Mouse (Mus musculus) kidney, postnatal 14 days (tissue): ENCODE results near the gene Ttn.
A peak's percentile ranks its signal among the peaks of the same experiment; 100 is the strongest.

Experiments
- DNase-seq: peaks from one replicate; pipeline ENCODE4 v3.0.0; 2022; ENCODE audit warnings: mixed read lengths

Ttn gene

DNA sequence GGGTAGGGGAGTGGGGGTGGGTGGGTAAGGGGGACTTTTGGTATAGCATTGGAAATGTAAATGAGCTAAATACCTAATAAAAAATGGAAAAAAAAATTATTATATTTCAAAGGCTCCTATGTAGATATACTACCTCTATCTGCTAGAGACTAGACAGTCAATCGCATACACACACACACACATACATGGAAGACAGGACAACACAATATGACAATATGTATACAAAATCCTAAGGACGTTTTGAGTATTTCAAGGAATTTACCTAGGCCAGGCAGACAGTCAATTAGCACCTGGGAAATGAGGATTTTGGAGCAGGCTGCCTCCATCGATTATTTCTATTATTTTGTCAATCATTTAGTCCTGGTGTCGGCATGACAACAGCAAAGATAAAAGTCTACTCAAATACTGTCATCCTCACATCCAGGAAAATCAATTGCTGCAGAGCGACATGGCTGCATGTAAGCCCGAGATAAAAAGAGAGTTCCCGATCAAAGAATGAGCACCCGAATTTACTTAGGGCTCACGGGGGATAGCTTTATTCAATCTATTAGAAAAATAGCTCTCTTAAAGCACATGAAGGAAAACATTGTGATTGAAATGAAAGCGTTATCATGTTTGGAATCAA, 20.8 kb downstream of the Ttn start:
- no peak for DNase-seq

DNA sequence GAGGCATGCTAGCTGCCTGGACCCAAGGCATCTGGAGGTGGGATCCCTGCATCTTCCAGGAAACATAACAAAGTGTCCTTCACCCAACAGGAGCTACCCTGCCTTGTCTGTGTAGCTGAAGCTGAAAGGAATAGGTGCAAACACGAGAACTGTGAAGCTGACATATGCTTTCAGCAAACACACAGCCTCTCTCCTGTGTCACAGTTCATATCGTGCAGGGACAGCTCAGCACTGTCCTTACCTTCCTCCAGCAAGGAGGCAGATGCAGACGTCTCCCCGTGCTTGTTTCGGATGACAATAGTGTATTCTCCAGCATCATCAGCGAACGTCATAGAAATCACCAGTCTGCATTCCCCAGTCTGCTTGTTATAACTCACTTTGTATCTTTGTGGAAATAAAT, 32.6 kb downstream of the Ttn start:
- no peak for DNase-seq

DNA sequence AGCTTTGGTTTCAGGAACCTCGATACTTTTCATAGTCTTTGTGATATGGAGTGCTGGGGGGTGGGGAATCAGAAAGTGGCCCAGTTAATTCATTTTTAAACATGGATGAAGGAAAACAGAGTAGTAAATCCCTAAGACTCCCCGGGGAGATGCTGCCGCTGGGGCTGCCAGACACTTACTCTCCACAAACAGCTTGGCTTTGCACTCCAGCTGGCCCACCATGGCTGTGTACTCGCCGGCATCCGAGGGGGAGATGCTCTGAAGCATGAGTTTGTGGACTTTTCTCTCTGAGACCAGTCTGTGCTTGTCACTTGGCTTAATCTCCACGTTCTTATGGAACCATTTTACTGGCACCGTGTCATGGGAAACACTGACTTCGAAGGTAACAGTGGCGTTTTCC, 43.8 kb downstream of the Ttn start:
- peak; percentile 7 for DNase-seq

DNA sequence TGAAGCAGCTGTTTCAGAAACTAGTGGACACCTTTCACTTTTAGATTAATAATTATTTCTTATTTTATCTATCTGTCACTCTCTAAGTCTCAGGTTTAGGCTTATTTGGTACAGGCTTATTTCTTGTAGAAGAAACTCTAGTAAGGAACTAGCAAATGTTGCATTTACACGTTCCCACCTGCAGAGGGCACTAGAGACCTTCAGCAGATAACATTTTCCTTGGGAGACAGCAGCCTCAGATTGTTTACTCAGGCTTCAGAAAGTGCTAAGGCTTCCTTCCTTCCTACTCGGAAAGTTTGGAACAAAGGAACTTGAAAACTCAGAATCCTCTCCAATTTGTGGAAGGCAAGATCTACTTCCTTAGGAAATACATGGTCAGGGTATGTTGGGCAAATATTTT, 52.6 kb downstream of the Ttn start:
- DNase-seq, result peak; percentile 72

DNA sequence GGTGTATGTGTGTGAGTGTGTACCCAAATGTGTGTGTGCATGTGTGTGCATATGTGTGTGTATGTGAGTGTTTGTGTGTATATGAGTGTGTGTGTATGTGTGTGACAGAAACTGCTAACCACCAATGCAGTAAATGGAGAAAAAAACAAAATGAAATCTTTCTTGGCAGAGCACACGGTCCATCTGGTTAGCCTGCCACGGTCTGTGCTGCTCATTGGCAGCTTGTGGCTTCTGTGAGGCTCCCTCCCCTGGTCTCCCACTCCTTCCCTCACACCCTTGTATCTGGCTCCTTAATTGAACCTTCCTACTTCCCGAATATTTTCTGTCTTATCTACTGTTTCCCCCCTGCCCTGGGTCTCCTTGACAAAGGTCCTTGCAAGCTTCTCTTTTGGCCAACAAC, 53.5 kb downstream of the Ttn start:
- no peak for DNase-seq

DNA sequence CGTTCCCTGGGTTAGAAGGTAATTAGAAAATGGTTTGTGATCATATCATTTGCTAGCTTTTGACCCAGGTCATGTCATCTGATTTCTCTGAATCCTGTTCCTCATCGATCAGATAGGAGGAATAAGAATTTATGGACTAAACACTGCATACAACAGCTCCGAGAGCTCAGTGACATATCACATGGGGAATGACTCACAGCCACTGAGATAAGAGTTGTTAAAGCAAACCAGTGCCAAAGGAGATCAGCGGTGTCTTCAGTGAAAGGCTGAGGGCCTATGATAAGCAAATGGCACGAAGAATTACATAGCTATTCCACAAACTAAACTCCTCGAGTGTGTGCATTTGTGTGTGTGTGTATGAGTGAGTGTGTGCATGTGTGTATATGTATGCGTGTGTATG, 54.0 kb downstream of the Ttn start:
- no peak for DNase-seq

DNA sequence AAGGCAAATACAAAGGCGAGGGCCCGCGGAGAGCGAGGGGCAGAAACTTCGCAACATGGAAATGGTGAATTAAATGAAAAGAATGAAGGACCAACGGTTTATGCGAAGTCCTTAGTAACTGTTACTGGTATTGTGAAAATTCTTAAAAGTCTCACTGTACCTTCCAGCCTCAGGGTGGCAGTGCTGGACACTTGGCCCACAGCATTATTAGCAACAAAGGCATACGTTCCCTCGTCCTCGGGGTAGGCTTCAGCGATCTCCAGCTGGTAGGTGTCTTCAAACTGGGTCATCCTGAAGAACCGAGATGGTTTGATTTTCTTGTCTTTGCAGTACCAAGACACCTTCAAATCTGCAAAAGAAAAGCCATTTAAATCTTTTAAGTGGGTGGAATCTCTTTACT, 55.4 kb downstream of the Ttn start:
- no peak for DNase-seq

DNA sequence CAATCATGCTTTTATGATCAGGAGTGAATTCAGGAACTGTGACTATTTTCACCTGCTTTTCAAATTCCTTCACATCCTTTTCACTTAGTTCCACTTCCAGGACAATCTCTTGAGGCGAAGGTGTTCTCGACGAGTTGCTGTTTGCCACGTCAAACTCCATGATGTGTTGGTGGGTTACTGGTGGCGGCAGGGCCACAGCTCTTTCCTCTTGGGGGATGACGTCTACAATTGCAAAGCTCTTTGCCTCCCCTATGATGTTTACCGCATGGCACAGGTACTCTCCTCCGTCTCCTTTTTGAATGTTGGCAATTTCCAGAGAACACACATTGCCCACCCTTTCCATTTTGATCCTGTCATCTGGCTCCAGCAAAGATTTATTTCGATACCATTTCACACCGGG, 67.4 kb downstream of the Ttn start:
- DNase-seq, result no peak

DNA sequence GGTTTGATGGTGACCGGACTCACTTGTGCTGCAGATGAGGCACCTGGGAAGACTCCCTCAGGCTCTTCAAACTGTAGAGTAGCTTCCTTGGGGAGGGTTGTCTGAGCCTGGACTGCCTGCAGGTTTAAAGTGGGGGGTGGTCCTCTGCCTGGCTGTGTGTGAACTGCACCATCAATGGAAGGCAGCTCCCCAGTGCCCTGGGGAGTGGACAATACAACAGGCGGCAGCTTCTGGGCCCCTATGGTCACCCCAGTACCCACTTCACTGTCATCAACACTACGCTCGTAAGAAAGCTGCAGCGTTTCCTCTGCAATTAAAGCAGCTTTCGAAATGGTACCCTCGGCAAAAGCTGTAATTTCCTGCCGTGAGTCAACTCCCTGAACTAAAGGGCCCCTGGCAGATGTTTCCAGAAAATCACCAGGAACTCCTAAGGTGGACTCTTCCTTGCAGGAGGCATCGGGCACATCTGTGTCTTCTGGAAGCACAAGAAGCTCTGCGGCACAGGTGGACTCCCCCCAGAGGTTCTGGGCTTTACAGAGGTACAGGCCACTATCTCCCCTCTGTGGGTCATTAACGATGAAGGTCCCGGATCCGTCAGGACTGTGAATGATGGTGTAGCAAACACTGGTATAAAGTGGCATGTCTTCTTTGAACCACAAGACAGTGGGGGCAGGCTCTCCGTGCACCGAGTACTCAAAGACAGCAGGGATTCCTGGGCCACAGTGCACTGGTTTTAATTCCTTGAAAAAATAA, 73.5 kb downstream of the Ttn start:
- no peak for DNase-seq

DNA sequence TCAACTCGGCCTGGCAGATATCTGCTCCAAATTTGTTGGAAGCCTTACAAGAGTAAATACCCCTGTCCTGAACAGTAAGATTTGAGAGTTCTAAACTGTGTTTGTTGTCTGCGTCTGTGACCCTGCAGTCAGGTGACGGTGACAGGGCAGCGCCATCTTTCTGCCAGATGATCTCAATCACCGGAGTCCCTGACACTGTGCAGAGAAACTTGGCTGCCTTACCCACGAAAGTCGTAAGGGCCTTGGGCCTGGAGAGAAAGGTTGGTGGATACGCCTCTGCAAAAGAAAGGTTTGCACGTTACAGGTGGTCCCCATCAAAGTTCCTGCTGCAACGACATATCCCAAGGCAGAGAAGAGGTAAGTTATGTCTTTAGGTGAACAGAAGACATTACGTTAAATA, 79.0 kb downstream of the Ttn start:
- DNase-seq, result no peak

DNA sequence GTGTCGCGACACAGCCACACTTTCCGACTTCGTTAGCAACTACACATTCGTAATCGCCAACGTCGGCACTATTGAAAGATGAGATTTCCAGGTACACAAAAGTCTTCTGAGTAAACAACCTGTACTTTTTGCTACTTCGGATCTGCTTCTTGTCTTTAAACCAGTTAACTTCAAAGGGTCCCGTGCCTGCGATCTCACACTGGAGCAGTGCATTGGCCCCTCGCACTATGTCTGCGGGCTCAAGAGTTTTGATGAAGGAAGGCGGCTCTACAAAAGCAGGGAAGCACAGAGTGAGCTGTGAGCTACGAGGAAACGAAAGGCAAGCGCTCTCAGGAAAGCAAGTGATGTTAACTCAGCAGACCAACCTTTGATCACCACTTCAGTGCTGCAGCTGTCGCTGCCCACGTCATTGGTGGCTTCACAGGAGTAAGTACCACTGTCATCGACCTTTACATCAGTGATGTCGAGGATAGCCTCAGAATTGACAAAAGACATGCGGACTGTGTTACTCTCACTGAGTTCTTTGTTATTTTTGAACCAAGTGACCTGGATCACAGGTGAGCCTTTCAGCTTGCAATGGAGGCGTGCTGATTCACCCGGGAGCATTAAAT, 80.8 kb downstream of the Ttn start:
- no peak for DNase-seq

DNA sequence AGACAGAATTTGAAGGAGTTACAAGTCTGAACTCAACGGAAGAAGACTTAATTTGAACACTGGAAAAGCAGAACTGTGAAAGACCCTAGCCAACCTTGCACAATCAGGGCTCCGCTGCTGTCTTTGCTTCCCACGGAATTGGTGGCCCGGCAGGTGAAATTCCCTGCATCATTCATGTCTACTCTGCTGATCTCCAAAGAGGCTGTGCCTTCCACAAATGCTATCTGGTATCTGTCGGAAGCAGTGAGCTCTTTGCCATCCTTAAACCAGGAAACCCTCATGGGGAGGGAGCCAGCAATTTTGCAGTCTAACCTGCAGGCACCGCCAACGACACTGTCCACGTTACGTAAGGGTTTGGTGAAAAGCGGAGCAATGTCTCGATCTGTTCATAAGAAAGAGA, 82.5 kb downstream of the Ttn start:
- no peak for DNase-seq

DNA sequence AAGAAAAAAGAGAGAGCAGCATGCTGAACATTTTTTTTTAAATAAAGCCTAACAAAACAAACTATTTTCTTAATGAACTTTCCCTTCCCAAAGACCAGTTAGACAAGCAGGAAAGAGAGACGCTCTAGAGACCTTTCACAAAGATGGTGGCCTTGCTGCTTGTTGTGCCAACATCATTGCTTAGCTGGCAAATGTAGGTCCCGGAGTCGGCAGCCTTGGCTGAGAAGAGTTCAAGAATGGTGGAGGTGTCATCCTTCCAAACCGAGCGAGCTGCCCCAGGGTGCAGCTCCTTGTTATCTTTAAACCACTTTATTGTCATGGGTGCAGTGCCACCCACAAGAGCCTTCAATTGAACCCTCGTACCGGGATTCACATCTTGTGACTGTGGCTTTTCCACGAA, 85.4 kb downstream of the Ttn start:
- DNase-seq, result no peak

DNA sequence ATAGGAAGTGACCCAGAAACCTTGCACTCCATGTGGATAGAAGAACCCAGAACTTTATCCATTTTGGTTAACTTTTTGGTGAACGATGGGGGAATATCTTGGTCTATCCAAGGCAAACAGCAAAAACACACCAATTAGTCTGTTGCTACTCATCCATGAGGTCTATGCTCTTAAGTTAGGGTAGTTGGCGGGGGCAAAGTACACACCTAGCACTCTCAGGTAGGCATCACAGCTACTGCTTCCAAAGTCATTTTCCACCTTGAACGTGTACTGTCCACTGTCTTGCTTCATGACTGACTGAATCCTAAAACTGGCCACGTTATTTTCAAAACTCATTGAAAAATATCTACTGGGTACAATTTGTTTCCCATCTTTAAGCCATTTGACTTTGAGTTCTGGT, 87.0 kb downstream of the Ttn start:
- no peak for DNase-seq

DNA sequence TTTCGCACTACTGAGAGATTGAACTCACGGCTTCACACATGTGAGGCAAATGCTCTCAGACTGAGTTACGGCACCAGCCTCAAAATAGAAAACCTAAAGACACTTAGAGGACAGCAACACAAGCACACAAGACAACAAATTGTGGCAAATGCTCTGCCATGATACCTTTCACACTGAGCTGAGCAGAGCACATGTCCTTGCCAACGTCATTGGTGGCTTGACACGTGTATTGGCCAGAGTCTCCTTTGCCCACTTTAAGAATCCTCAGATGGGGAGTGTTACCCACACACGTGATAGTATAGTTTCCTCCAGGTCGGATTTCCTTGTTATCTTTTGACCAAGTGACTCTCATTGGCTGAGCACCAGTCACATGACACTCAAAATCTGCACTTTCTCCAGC, 93.6 kb downstream of the Ttn start:
- no peak for DNase-seq

DNA sequence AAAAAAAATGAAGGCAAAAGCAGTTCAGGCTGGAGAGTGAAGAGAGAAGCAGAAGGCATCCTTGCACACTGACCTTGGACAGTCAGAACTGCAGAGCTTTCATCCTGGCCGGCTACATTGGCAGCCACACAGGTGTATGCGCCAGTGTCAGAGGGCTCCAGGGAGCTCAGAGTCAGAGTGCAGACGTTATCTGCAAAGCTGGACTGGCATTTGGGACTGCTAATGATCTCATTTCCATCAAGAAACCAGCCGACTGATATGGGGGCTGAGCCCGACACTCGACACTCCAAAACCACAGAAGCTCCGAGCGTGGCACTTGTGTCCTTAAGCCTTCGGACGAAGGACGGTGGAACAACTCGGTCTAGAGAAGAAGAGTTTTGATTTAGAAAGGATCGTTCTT, 96.5 kb downstream of the Ttn start:
- no peak for DNase-seq

DNA sequence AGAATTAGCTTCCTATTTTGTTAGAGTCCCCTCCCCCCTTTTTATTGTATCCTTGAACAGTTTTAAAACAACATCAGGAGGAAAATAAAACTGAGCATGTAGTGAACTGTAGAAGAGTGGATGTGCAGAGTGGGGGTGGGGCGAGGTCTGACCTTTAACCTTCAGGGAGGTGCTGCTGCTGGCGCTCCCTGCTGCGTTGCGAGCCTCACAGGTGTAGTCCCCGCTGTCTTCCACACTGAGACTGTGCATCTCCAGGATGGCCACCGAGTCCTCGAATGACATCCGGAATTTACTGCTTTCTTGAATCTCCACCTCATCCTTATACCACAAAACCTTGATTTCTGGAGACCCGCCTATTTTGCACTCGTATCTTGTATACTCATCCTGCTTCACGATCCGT, 100.9 kb downstream of the Ttn start:
- DNase-seq, result no peak

DNA sequence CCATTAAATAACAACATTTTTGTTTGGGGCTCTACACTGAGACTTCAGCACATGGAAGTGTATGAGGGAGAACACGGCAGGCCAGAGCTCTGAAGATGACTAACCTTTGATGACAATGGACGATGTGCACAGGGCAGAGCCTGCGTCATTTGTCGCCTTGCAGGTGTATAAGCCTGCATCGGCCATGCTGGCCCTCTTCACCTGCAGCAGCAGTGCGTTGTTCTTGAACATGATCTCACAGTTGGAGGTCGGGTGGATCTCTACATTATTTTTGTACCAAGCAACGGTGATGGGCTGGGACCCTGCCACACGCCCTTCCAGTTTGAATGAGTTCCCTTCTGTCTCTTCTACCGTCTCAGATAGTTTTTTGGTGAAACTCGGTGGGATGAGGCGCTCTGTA, 106.8 kb downstream of the Ttn start:
- DNase-seq, result no peak

DNA sequence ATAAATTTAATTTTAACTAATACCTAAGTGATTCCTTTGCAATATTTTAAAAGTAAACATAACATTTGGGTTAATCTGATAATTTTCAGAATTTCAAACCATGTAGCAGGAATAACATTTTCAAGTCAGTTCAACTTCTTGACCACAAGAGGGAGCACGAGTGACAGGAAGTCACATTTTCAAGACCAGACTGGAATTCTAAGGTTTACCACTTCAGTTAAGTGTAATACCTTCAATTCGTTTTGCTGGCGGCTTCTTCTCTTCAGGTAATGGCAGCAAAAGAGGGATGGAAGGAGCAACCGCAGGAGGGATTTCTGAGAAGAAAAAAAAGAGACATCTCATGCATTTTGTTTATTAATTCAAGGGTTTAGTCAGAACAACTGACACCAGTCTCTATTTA, 115.4 kb downstream of the Ttn start:
- DNase-seq, result peak; percentile 5

DNA sequence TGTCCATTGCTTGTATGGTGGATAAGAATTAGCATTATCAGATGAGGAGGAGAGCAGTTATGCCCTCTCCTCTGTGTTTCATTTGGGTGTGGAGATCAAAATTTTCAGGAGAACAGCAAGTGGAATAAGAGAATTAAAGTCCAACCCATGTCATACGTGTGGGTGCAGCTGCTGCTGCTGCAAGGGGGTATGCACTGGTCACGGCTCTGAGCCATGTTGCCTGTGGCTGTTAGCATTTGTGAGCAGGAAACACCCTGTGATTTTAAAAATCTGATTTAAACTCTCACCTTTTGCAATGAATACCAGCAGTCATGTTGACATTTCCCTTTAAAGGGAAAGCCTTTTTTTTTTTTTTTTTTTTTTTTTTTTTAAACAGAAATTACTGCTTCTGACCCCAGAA, 116.8 kb downstream of the Ttn start:
- no peak for DNase-seq

DNA sequence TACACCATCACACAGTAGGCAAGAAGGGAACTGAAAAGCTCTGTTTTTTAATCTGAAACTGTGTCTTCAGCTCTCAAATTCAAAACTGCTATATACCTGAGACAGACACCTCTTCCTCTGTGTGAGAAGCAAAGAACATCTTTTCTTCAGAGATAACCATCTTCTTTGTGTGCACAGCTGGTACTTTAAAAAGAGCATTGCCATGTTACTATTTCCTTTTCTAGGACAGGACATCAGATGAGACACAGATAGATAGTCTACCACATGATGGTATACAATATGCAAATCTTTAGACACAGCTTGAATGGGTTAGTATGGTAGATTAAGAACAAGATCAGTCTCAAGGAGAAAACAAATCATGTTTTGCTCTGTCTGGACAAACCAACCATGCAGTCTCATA, 121.0 kb downstream of the Ttn start:
- DNase-seq, result no peak

DNA sequence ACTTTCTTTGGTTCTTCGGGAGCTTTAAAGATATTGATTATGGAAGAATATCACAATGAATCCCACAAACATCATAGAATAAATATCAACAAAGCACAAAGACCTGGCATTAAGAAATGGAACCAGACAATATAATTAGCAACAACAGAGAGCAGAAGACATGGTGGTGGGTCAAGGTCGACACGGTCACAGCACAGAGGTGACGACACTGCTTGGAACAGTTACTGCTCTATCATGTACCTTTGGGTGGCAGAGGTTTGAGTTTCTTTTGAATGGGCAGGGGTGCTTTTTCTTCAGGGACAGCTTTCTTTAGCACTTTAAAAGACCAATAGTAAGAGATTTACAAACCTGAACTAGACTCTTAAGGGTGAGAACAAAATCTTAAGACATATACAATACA, 132.3 kb downstream of the Ttn start:
- no peak for DNase-seq

DNA sequence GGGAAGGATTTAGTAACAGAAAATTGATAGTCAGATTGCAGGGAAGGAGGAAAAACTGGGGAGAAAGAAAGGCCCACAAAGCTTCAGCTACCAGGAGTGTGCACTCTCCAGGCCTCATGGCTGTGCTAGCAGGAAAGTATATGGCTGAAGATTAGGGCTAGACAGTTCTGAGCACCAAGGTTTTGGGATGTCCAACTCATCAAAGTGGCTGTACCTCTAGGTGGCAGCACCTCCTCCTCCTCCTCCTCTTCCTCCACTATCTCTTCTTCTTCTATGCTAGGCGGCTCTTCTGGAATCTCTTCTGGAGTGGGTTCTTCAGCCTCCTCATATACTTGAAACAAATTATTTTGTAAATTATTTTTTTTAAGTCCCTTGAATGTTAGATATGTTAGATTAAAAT, 139.2 kb downstream of the Ttn start:
- no peak for DNase-seq

DNA sequence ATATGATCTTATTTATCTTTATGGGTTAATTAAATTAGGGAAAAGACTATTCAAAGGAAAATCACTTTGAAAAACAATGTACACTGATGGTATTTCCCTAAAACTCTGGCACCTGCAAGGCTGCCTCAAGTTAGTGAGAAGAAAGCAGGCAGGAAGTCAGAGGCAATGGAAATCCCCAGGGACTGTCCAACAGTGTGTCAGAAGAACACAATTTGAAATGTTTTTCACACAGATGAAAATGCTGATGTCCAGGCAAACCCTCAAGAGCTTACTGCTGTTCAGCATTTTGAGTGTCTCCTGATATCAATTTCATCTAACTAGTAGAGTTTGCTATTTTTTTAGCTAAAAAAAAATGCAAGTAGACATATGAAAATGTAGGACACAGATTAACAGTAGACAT, 161.9 kb downstream of the Ttn start:
- no peak for DNase-seq

DNA sequence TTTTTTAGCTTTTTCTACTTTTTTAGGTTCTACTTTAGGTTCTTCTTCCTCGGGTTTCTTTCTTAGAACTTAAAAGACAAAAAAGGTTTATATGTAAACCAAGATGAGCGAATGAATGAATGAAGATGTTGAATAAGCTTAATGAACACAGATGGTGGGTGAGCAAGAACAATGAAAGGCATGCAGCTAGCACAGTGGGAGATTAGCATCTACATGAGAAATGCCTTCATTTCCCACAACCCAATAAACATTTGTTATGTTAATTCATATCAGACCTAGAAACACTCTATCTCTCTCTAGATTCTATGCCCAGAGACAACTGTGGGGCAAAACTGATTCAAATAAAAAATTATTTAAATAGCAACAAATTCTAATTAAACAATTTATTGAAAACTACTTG, 164.6 kb downstream of the Ttn start:
- DNase-seq, result no peak
